Mouse (Mus musculus) lung, adult 2 months (tissue): Measurements from ENCODE around the gene Ano10.

Experiments used
- CTCF ChIP-seq: fragments of 200-500 bp; IDR thresholded peaks from 2 replicates; pipeline ENCODE4 v1.5.1; 2011; ENCODE audit warnings: mild to moderate bottlenecking, low read length, control low read depth; ENCODE audit not compliant: insufficient read depth
- POLR2A ChIP-seq: fragments of 200-500 bp; IDR thresholded peaks from 2 replicates; pipeline ENCODE4 v1.6.1; 2011; ENCODE audit warnings: low read depth, mild to moderate bottlenecking, control low read depth, low read length, borderline replicate concordance; ENCODE audit errors: extremely low read depth

GRCm38 (mm10) chr9:122139236-122139635, 155.0 kb downstream of the Ano10 start:
- TF ChIP-seq CTCF, result no peak
- TF ChIP-seq POLR2A, result no peak
